Mouse (Mus musculus) inflammation-experienced regulatory T-cells, adult 6 months (primary cell): ENCODE results near the gene Ptges. TPM values are rescaled to one million over a fixed set of nuclear protein-coding genes. Genes with fewer than 3 reads are reported as not detected.
A peak's percentile ranks its signal among the peaks of the same experiment; 100 is the strongest.
"Not testable (repeated sequence)": the region's sequence is repeated elsewhere in the genome, so short reads cannot be mapped to it uniquely, and the experiment has no call there.

Experiments
- ATAC-seq: one replicate; pipeline ENCODE4 v1.8.0; 2017
- polyA plus RNA-seq, 3 experiments: library from polyadenylated mRNA; unstranded; fragments of 100-300 nt; shearing (Covaris generic); gene quantifications; one replicate each; pipeline ENCODE4 v1.2.1; 2017

The Ptges gene
- polyA plus RNA-seq, 3 experiments from 2014 or later, result not detected

- ATAC-seq, result peak; percentile 52
These were observed 1.6 kb downstream of the Ptges start for GRCm38 (mm10) chr2:30927844-30928628.

- ATAC-seq, result no peak
These were observed 2.4 kb downstream of the Ptges start for GRCm38 (mm10) chr2:30927151-30927781.

- ATAC-seq, result no peak
These were observed 3.3 kb downstream of the Ptges start for GRCm38 (mm10) chr2:30926381-30926780.

GRCm38 (mm10) chr2:30925181-30925580 lies 4.5 kb downstream of the Ptges start:
- no peak for ATAC-seq

- ATAC-seq, result no peak
These were observed 6.6 kb downstream of the Ptges start for GRCm38 (mm10) chr2:30923099-30923498.

GRCm38 (mm10) chr2:30920216-30920615 lies 9.4 kb downstream of the Ptges start:
- no peak for ATAC-seq

- ATAC-seq, result no peak
These were observed 10.8 kb downstream of the Ptges start for GRCm38 (mm10) chr2:30918780-30919329.

- no peak for ATAC-seq
These were observed 11.5 kb downstream of the Ptges start for GRCm38 (mm10) chr2:30918126-30918525.

GRCm38 (mm10) chr2:30917649-30918048 lies 12.0 kb downstream of the Ptges start:
- ATAC-seq, result no peak

GRCm38 (mm10) chr2:30915933-30916332 lies 13.7 kb downstream of the Ptges start:
- ATAC-seq, result not testable (repeated sequence)

GRCm38 (mm10) chr2:30915376-30915775 lies 14.3 kb downstream of the Ptges start:
- ATAC-seq, result no peak

- no peak for ATAC-seq
These were observed 14.8 kb downstream of the Ptges start for GRCm38 (mm10) chr2:30914836-30915235.

GRCm38 (mm10) chr2:30913022-30913421 lies 16.6 kb downstream of the Ptges start:
- ATAC-seq, result no peak

GRCm38 (mm10) chr2:30912291-30912773 lies 17.3 kb downstream of the Ptges start:
- ATAC-seq, result no peak

GRCm38 (mm10) chr2:30906641-30907040 lies 23.0 kb downstream of the Ptges start:
- ATAC-seq, result no peak

- ATAC-seq, result no peak
These were observed 23.8 kb downstream of the Ptges start for GRCm38 (mm10) chr2:30905906-30906305.

- ATAC-seq, result no peak
These were observed 24.7 kb downstream of the Ptges start for GRCm38 (mm10) chr2:30904991-30905390.

GRCm38 (mm10) chr2:30904231-30904630 lies 25.4 kb downstream of the Ptges start:
- ATAC-seq, result no peak

GRCm38 (mm10) chr2:30902726-30903722 lies 26.6 kb downstream of the Ptges start:
- ATAC-seq, result no peak

GRCm38 (mm10) chr2:30902256-30902655 lies 27.4 kb downstream of the Ptges start:
- ATAC-seq, result no peak

GRCm38 (mm10) chr2:30901646-30902160 lies 28.0 kb downstream of the Ptges start:
- ATAC-seq, result no peak

GRCm38 (mm10) chr2:30899397-30900069 lies 30.1 kb downstream of the Ptges start:
- ATAC-seq, result no peak
